Mouse (Mus musculus): ENCODE data around the gene Gm10778. TPM values are rescaled to one million over a fixed set of nuclear protein-coding genes. Genes with fewer than 3 reads are reported as not detected.

The Gm10778 gene
- 1.8 and 4.1 TPM in 2 replicates for polyA plus RNA-seq (2012; rRNA removed)

DNA sequence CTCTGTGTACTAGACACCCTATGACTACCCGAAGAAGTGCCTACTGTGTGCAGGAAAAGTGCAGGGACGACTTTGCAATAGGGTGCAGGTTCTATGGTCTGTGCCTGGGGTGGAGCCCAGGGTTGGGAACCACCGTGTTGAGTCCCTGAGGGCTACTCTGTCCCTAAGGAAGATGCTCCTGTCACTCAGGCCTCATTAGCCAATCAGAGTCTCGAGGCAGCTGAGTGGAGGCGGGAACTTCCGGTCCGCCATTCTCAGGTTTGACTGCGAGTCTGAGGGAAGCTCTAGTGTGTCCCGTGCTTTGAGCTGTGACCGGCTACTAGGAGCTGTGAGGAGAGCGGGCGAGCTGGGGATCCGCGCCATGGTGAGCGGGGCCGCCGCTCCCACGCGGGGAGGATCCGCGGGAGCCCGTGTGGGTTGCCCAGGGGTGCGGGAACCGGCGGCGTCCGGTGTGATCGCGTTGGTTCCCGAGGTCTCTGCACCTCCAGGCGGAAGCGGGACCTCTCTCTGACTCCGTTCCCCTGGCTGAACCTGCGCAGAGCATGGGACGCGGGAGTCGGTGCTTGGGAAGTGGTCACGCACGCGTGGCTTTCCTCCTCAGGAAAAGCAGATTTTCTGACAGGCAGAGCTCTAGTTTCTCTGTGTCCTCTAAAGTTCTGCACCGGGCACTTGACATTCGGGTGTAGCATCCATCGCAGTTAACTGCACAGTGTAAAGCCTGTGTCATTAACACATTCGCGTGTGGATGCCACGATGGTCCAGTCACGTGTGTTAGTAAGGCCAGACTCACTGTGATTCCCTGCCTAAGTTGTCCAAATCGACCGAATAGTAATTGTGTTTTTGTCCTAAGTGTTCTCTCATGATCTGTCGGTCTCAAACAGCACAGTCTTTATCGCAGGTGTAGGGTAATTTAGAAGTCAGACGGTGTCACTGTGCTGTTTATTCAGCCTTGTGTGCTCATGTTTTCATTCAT, at the start of gene Gm10778:
TSS of gene Gm10778 (plus strand) at position 257 of the 973 bp plus-strand sequence.

DNA sequence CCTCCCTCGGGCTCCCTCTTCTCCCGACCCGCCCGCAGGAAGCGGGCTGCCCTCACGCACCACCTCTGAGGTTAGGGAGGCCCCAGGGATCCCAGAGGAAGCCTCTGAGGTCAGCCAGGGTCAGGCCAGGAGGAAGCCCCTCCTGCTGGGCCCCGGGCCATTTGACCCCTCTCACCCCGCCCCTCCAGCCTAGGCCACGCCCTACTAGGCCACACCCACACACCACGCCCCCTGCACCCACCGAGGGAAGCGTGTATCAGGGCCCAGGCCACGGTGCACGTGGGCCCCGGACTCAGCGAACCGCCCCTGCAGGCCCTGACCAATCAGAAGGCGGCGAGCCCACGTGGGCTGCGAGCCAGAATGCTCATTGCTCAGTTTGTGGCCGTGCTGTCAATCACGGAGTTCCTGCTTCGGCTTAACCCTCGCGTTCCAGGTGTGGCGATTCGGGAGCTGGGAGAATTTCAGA, 48.1 kb upstream of the Gm10778 start, which contains the start of gene Tle6:
TSS of gene Tle6 (minus strand) at position 336 of the 466 bp plus-strand sequence.

DNA sequence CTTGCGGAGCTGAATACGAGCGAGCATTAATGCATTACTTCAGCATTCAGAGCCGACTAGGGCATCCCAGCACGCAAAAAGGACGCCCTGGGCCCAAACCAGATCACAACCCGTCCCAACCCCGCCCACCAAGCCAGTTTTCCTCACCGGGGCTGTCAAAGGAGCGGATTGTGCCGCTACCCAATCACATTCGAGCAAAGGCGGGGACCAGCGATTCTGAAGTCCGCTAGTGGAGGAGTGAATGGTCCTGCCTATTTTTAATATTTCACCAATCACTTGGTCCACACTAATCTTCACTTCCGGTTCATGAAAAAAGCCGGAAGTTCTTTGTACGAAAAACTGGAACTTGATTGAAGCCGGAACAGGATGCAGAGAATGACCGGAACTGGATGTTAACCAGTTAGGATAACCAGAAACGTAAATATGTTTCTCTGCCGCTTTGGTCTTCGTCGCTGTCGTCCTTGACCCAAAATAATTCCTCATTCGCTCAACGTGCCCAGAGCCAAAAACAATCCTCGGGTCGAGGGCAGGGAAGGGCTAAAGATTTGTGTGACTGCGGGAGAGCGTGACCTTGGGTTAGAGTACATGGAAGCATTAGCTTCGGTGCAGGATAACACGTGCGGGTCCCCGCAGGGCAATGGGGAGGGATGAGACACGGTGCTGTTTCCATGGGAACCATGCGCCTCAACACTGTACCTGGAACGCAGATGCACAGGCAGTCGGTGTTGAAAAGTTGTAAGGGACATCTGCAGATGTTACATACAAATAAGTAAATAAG, 42.7 kb upstream of the Gm10778 start, which contains the start of gene BC025920:
TSS of gene BC025920 (plus strand) at position 297 of the 778 bp plus-strand sequence.

DNA sequence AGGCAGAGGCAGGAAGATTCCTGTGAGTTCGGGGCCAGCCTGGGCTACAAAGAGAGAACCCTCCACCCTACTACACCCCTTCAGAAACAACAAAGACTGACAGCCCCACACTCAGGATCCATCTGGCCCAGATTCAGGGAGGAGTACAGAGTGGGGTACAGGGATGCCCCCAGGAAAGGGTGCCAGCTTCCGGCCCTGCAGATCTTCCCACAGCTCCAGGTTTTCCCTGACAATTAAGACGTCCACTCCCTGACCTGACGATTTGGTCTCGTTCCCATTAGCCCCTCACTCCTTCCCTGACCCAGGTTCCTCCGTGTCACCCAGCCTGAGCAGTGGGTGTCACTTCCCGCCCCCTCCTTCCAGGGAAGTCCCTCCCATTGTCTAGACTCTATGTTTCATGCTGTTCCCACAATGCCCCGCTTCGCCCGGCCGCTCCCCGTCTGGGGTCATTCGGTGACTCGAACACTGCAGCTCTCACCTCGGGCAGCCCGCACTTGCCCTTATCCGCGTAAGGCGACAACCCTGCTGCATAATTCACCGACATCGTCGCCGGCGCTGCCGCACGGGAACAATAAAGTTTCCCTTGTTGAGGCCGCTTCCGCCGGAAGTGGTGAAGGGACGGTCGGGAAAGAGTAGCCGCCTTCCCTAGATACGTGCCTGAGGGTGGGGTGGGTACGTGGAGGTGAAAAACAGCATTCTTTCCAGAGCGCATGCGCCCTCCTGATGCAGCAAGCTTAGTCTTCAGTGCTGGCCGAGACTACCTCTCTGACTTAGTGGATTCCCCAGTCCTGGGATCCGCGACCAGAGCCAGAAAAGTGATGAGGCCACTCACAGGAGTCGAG, 21.6 kb upstream of the Gm10778 start, which contains the start of gene Sirt6:
TSS of gene Sirt6 (minus strand) at position 804 of the 842 bp plus-strand sequence.

DNA sequence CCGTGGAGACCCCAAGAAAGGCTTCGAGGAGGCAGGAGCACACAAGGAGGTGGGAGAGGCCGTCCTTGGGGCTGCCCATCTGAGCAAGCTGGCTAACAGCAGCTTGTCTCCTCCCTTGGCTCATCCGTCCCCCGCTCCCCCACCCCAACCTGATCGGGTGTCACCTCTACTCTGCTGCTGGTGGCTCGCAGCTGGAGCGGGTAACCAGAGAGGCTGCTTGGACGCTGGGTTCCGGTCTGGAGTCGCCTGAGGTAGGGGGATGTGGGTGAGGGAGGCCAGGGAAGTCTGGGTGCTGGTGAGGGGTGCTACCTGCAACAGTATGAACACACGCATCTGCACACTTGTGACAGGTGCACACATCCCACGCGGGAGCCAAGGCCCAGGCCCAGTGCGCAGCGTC, 20.5 kb upstream of the Gm10778 start, which contains the start of gene Ankrd24:
TSS of gene Ankrd24 (plus strand) at position 151 of the 400 bp plus-strand sequence.

DNA sequence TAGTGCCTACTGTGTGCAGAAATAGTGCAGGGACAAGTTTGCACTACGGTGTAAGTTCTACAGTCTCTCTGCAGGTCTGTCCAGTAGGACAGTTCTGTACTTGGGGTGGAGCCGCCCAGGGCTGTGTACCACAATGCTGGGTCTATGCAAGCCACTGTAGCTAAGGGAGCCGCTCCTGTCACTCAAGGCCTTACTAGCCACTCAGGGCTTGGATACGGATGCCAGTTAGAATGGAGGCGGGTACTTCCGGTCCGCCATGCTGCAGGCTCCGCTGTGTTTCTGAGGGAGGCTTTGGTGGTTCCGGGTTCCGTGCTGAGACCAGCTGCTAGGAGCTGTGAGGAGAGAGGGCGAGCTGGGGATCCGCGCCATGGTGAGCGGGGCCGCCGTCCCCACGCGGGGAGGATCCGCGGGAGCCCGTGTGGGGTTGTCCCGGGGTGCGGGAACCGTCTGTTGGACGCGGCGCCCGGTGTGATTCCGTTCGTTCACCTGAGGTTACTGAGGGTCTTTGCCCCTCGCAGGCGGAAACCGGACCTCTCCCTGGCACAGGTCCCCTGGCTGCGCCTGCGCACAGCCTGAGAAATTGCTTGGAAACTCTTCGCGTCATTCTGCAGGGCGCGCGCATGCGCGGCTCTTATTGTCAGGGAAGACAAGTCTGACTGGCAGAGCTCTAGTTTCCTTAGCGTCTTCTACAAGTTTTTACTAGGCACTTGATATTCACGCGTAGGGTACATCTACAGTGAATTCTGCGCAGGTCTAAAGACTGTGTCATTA, 55.9 kb downstream of the Gm10778 start, which contains the start of gene Zfp433:
TSS of gene Zfp433 (plus strand) at position 295 of the 771 bp plus-strand sequence.

Other genes with a start within 250 kb of the Gm10778 start
- 7.8 and 12.5 TPM in 2 replicates for gene Nfic, start 193.4 kb upstream of the Gm10778 start, polyA plus RNA-seq (2012; rRNA removed)
- gene Celf5, start 166.3 kb upstream of the Gm10778 start, polyA plus RNA-seq (2012; rRNA removed), result 45.0 and 50.2 TPM in 2 replicates
- 129 and 153 TPM in 2 replicates for gene Ncln, start 152.7 kb upstream of the Gm10778 start, polyA plus RNA-seq (2012; rRNA removed)
- gene S1pr4, start 148.9 kb upstream of the Gm10778 start, polyA plus RNA-seq (2012; rRNA removed), result 0.42 and 0.56 TPM in 2 replicates
- gene Gna15, start 124.8 kb upstream of the Gm10778 start, polyA plus RNA-seq (2012; rRNA removed), result 0.88 and 0.98 TPM in 2 replicates
- 69.9 and 81.3 TPM in 2 replicates for gene Gna11, start 103.9 kb upstream of the Gm10778 start, polyA plus RNA-seq (2012; rRNA removed)
- gene Aes, start 89.6 kb upstream of the Gm10778 start, polyA plus RNA-seq (2012; rRNA removed), result 265 and 396 TPM in 2 replicates
- gene Tle2, start 74.5 kb upstream of the Gm10778 start, polyA plus RNA-seq (2012; rRNA removed), result 27.1 and 71.8 TPM in 2 replicates
- gene Tle6, start 48.0 kb upstream of the Gm10778 start, polyA plus RNA-seq (2012; rRNA removed), result 6.1 and 12.0 TPM in 2 replicates
- gene BC025920, start 42.8 kb upstream of the Gm10778 start, polyA plus RNA-seq (2012; rRNA removed), result 5.0 and 6.4 TPM in 2 replicates
- gene Sirt6, start 21.3 kb upstream of the Gm10778 start, polyA plus RNA-seq (2012; rRNA removed), result 64.8 and 65.0 TPM in 2 replicates
- 28.3 and 39.4 TPM in 2 replicates for gene Ankrd24, start 20.5 kb upstream of the Gm10778 start, polyA plus RNA-seq (2012; rRNA removed)
- 4.5 and 10.8 TPM in 2 replicates for gene Zfp433, start 55.8 kb downstream of the Gm10778 start, polyA plus RNA-seq (2012; rRNA removed)
- 11.0 and 12.9 TPM in 2 replicates for gene Gm3055, start 122.1 kb downstream of the Gm10778 start, polyA plus RNA-seq (2012; rRNA removed)
- gene Gm4767, start 163.1 kb downstream of the Gm10778 start, polyA plus RNA-seq (2012; rRNA removed), result 0.79 and 1.5 TPM in 2 replicates
- 4.6 and 8.8 TPM in 2 replicates for gene Gm32687, start 214.9 kb downstream of the Gm10778 start, polyA plus RNA-seq (2012; rRNA removed)

Data from central nervous system, embryonic 11.5 days (tissue).